Mouse (Mus musculus): ENCODE results near the gene Csnka2ip. TPM values are rescaled to one million over a fixed set of nuclear protein-coding genes. Genes with fewer than 3 reads are reported as not detected.

Csnka2ip gene
- polyA plus RNA-seq, 1 experiment from 2014 or later = not detected

Other genes with a start within 250 kb of the Csnka2ip start
- gene 4930453N24Rik, start 168.8 kb upstream of the Csnka2ip start, polyA plus RNA-seq (2014; fragmentation: Nextera tagmentation; extraction: Ambion mirVana) = 20.9 and 22.3 TPM in 2 replicates
- 7.3 and 7.8 TPM in 2 replicates for gene Zfp654, start 249.2 kb upstream of the Csnka2ip start, polyA plus RNA-seq (2014; fragmentation: Nextera tagmentation; extraction: Ambion mirVana)
- 58.3 and 67.7 TPM in 2 replicates for gene Cggbp1, start 249.6 kb upstream of the Csnka2ip start, polyA plus RNA-seq (2014; fragmentation: Nextera tagmentation; extraction: Ambion mirVana)

Measured in liver, embryonic 11.5 days (tissue).